Mouse (Mus musculus) erythroid progenitor cell, adult 5-6 weeks (primary cell): ENCODE measurements around the gene Hspa1l. TPM values are rescaled to one million over a fixed set of nuclear protein-coding genes. Genes with fewer than 3 reads are reported as not detected.
"Not testable (repeated sequence)": the region's sequence is repeated elsewhere in the genome, so short reads cannot be mapped to it uniquely, and the experiment has no call there.

ENCODE experiments used
- ATAC-seq: replicated peaks from 2 replicates; pipeline ENCODE4 v1.8.0; 2016; ENCODE audit warnings: moderate number of reproducible peaks, mild to moderate bottlenecking, moderate TSS enrichment, inconsistent platforms; ENCODE audit not compliant: poor library complexity, low FRiP score, severe bottlenecking
- total RNA-seq, 2 experiments: library from RNA; stranded (forward) in 1 of 2; stranded (reverse) in 1 of 2; fragments of 150-400 nt in 1 of 2; fragments of 186-747, 209-891 nt in 1 of 2; gene quantifications; 2 replicates each; pipeline versions ENCODE4 v1.2.3 to v1.2.4; 2015 to 2017; ENCODE audit warnings: low replicate concordance in 2 of 2

Gene Hspa1l
- total RNA-seq, 2 experiments from 2014 or later = not detected

GRCm38 (mm10) chr17:34969822-34970221 lies 2.7 kb upstream of the Hspa1l start, which contains the start of gene Gm20481:
Gene Gm20481, plus strand, starts transcription at chr17:34969912.
- not testable (repeated sequence) for ATAC-seq

DNA sequence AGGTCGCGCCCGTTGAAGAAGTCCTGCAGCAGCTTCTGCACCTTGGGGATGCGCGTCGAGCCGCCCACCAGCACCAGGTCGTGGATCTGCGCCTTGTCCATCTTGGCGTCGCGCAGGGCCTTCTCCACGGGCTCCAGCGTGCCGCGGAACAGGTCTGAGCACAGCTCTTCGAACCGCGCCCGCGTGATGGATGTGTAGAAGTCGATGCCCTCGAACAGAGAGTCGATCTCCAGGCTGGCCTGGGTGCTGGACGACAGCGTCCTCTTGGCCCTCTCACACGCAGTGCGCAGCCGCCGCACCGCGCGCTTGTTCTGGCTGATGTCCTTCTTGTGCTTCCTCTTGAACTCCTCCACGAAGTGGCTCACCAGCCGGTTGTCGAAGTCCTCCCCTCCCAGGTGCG lies 1.7 kb upstream of the Hspa1l start:
- ATAC-seq = not testable (repeated sequence)

DNA sequence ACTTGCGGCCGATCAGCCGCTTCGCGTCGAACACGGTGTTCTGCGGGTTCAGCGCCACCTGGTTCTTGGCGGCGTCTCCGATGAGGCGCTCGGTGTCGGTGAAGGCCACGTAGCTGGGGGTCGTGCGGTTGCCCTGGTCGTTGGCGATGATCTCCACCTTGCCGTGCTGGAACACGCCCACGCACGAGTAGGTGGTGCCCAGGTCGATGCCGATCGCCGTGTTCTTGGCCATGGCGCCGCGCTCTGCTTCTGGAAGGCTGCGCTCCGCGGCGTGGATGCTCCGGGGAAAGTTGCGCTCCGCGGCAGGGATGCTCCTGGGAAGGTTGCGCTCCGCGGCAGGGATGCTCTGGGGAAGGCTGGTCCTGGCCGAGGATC lies 822 bp upstream of the Hspa1l start:
- peak; percentile 53 for ATAC-seq

GRCm38 (mm10) chr17:34975581-34976492 lies 3.3 kb downstream of the Hspa1l start:
- no peak for ATAC-seq

- no peak for ATAC-seq
These were observed 4.5 kb downstream of the Hspa1l start for GRCm38 (mm10) chr17:34977000-34977399.

DNA sequence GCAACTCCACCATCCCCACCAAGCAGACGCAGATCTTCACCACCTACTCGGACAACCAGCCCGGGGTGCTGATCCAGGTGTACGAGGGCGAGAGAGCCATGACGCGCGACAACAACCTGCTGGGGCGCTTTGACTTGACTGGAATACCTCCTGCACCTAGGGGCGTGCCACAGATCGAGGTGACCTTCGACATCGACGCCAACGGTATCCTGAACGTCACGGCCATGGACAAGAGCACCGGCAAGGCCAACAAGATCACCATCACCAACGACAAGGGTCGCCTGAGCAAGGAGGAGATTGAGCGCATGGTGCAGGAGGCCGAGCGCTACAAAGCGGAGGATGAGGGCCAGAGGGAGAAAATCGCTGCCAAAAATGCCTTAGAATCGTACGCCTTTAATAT lies 5.7 kb downstream of the Hspa1l start:
- no peak for ATAC-seq

DNA sequence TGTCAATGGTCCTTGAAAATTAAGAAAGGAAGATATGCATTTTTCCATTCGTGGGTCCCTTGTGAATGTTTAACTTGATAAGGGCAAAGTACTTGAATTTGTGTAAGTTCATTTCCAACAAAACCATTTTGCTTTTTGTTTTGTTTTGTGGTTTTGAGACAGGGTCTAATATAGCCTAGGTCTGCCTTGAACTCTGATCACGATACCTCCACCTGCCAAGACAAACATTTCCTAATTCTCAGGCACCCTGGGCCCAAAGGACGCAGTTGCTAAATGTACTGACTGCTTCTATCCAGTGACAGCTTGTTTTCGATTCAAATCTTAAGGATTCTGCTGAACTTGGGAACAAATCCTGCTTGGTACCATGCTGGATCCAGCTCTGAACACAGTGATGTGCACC lies 7.1 kb downstream of the Hspa1l start:
- no peak for ATAC-seq

DNA sequence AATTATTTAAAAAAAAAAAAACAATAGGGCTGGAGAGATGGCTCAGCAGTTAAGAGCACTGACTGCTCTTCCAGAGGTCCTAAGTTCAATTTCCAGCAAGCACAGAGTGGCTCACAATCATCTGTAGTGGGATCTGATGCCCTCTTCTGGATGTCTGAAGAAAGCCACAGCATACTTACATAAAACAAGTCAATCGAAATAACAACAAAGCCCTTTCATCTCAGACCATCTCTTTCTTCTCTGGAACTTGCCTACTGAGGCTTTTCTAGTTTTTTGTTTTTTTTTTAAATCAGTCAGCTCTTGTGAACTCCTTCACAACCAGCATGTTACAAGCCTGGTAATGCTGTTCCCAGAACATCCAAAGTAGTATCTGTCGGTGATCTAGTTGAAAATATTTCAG lies 8.2 kb downstream of the Hspa1l start:
- no peak for ATAC-seq

DNA sequence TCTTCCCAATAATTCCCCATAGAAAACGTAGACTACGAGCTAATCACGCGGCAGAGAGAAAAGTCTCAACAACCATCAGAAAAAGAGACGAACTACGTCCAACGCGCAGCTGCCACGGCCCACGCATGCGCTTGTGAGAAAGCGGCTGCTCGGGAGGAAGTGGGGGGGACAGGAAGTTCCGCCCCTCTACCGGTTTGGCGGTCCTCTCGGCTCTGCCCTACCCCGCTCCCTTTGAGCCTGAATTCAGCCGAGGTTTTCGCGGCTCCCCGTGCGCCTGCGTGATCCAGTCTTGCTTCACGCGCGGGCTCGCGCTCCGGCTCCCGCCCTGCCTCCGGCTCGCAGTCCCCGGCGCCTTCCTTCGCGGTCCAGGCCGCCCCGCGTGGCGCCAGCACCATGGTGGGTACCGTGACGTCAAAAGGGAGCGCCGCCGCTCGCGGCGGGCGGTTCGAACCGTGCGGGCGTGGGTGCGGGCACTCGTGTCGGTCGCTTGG lies 9.2 kb downstream of the Hspa1l start, which contains the start of gene Lsm2:
Gene Lsm2 (plus strand): TSS at position 173 of the 491 bp plus-strand sequence.
- peak; percentile 90 for ATAC-seq

- ATAC-seq = peak; percentile 20; the same call in 1 of the 2 replicates
These were observed 9.8 kb downstream of the Hspa1l start for GRCm38 (mm10) chr17:34982328-34982727.

DNA sequence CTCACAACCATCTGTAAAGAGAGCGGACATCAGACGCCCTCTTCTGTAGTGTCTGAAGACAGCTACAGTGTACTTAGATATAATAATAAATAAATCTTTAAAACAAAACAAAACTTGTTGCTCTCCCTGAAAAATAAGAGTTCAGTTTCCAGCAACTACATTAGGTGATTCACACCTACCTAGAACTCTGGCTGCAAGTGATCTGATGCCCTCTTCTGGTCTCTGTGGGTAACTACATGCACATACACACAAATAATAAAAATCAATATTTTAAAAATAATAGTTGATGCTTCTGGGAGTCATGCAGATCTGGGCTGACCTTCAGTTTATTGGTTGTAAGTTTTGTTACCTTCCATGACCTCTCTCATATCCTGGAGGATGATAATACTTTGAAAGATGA lies 11.7 kb downstream of the Hspa1l start:
- no peak for ATAC-seq

GRCm38 (mm10) chr17:34994751-34995150 lies 22.2 kb downstream of the Hspa1l start:
- no peak for ATAC-seq

GRCm38 (mm10) chr17:34995192-34995591 lies 22.7 kb downstream of the Hspa1l start:
- not testable (repeated sequence) for ATAC-seq

GRCm38 (mm10) chr17:34995927-34996326 lies 23.4 kb downstream of the Hspa1l start:
- not testable (repeated sequence) for ATAC-seq

DNA sequence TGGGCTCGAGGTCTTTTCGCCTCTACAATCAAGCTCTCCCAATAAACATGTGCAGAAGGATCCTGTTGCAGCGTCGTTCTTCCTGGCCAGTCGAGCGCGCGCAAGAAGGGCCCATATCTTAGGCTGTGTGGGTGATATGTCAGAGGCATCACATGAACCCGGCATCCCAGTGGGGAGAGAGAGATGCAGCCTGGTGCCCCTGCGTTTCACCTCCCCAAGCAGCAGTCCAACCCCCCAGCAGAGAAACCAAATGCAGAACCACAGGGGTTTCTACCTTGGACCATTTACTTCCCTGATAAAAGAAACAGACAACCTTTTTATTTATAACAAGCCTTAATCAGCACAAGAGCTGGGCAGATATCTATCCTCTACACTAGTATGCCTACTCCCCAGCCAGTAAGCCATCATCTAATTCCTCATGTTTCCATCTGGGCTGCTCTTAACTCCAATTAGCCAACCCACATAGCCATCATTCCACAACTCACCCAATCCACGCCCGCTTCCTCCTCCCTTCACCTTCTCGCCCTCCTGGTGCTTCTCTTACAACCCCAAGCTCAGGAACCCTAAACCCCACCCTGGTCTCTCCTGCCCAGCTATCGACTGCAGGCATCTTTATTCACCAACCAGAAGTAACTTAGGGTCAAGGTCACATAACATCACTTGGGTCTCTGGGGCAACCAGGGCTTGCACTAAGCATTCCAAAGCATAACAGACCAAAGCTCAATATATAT lies 24.1 kb downstream of the Hspa1l start:
- ATAC-seq = peak; percentile 52; the same call in 1 of the 2 replicates

DNA sequence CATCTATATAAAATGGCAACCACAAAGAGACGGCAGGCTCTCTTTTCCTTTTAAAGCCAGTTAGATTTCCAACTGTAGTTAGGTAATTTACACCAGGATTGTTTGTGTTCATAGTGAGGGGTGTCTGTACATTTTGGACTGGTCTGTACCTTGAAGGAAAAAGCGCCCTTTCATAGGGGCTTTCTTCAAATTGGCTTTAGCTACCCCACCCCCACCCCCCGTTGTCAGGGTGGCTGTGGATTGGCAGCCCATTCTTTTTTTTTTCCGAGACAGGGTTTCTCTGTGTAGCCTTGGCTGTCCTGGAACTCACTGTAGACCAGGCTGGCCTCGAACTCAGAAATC lies 24.6 kb downstream of the Hspa1l start:
- no peak for ATAC-seq

DNA sequence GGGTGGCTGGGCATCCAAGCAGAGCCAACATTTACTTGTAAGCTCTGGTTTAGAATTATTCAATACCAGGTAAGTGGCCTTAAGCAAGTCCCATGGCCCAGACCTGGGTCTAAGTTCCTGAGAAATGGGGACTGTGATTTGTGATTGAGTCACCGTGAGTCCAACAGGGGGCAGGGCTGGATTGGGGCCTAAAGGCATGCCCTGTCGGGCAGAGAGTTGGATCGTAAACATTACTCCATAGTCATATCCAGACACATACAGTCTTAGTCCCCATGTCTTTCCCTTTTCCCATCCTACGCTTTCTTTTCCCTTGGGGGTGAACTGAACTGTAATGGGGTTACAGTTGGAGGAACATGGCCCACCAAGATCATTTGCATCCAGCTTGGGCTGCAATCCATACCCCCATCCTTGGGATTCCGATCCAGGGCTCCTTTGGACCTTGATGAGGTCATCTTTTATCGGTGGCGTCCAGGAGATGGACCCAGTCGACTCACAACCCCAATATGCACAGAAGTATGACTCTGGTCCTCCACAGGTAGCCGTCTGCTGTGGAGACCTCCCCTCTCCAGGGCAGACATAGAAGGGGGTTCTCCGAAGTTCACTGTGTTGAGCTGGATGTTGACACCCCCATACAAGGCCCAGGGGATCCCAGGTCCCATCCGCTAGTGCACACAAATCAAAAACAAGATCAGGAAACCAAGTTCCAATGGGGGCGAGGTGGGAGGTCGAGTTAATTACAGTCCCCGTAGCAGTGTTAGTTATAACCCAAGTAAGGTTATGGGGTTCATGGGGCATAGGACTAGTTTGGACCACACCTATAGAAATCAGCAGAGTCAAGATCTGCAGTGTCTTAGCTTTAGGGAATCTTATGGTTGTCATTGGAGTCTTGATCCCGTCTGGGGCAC lies 26.3 kb downstream of the Hspa1l start:
- ATAC-seq = no peak

- ATAC-seq = peak; percentile 8; the same call in 1 of the 2 replicates
These were observed 27.6 kb downstream of the Hspa1l start for GRCm38 (mm10) chr17:34999871-35000716.
